Mouse (Mus musculus) hindbrain, embryonic 11.5 days (tissue): ENCODE results near the gene Gtf2a2. TPM values are rescaled to one million over a fixed set of nuclear protein-coding genes. Genes with fewer than 3 reads are reported as not detected.

Experiments
- ATAC-seq: fragments of 200-750 bp; cut with Nextera tagmentation; 2 replicates; pipeline ENCODE4 v1.8.0; 2017; ENCODE audit warnings: mild to moderate bottlenecking, moderate TSS enrichment, moderate library complexity; ENCODE audit not compliant: low FRiP score
- DNase-seq: peaks from one replicate; pipeline ENCODE4 v3.0.0-alpha.2; 2015; ENCODE audit warnings: low spot score
- H3K27ac ChIP-seq: fragments of 300-500 bp; sonication (generic); 2 replicates; pipeline ENCODE4 v1.5.1; 2014; ENCODE audit warnings: mild to moderate bottlenecking, low read depth, low read length
- H3K27me3 ChIP-seq: fragments of 300-500 bp; sonication (generic); 2 replicates; pipeline ENCODE4 v1.6.1; 2014; ENCODE audit warnings: mild to moderate bottlenecking, low read length, moderate library complexity, mixed read lengths; ENCODE audit not compliant: control insufficient read depth, insufficient read depth
- H3K36me3 ChIP-seq: fragments of 300-500 bp; sonication (generic); 2 replicates; pipeline ENCODE4 v1.6.1; 2014; ENCODE audit warnings: mild to moderate bottlenecking, low read length, moderate library complexity, mixed read lengths; ENCODE audit not compliant: control insufficient read depth, insufficient read depth
- H3K4me1 ChIP-seq: fragments of 300-500 bp; sonication (generic); replicated peaks from 2 replicates; pipeline ENCODE4 v1.6.1; 2014; ENCODE audit warnings: low read length, mixed read lengths; ENCODE audit not compliant: control insufficient read depth, insufficient read depth
- H3K4me2 ChIP-seq: fragments of 300-500 bp; sonication (generic); replicated peaks from 2 replicates; pipeline ENCODE4 v1.6.1; 2014; ENCODE audit warnings: mild to moderate bottlenecking, low read depth, low read length
- H3K4me3 ChIP-seq: fragments of 300-500 bp; sonication (generic); 2 replicates; pipeline ENCODE4 v1.5.1; 2014; ENCODE audit warnings: low read depth, low read length
- H3K9ac ChIP-seq: fragments of 300-500 bp; sonication (generic); 2 replicates; pipeline ENCODE4 v1.6.1; 2014; ENCODE audit warnings: low read depth, low read length
- H3K9me3 ChIP-seq: fragments of 300-500 bp; sonication (generic); 2 replicates; pipeline ENCODE4 v1.6.1; 2016; ENCODE audit warnings: low read length; ENCODE audit not compliant: control insufficient read depth
- WGBS: fragments of 180-500 bp; shearing (Covaris S2); extraction: QIAGEN DNeasy Blood & Tissue Kit; methylation state at CpG from one replicate; pipeline ENCODE4 v1.1.7; 2014; 5-methylcytosine and 5-hydroxymethylcytosine counted together
- polyA plus RNA-seq: library from polyadenylated mRNA; unstranded; fragments of >200 nt; fragmentation: Nextera tagmentation; extraction: Ambion mirVana; gene quantifications from 2 replicates; pipeline ENCODE4 v1.2.1, GENCODE M21; 2014

Gtf2a2 gene
- polyA plus RNA-seq, 1 experiment from 2014 or later, result 199 TPM

- no peaks in the 10 kb centered on the region for H3K27me3 ChIP-seq
- no peak overlapping the region for H3K9ac ChIP-seq
- H3K27ac ChIP-seq, result no peak overlapping the region
- ATAC-seq, result no peak
- no peaks in the 10 kb centered on the region for H3K4me1 ChIP-seq
- 58% methylated on average over 3 of the region's 3 CpGs for WGBS
- H3K4me2 ChIP-seq, result no peak overlapping the region
- H3K9me3 ChIP-seq, result no peaks in the 10 kb centered on the region
- H3K4me3 ChIP-seq, result no peak overlapping the region
- H3K36me3 ChIP-seq, result no peaks in the 10 kb centered on the region
- DNase-seq, result no peak
These were observed 41.1 kb downstream of the Gtf2a2 start for GRCm38 (mm10) chr9:70053411-70053810.

- DNase-seq (no peak), ATAC-seq (no peak)
- no peaks in the 10 kb centered on the region for H3K36me3 ChIP-seq
- no peak overlapping the region for H3K4me2 ChIP-seq
- no peak overlapping the region for H3K27ac ChIP-seq
- H3K4me1 ChIP-seq, result no peaks in the 10 kb centered on the region
- no peak overlapping the region for H3K9ac ChIP-seq
- no peaks in the 10 kb centered on the region for H3K9me3 ChIP-seq
- no peak overlapping the region for H3K4me3 ChIP-seq
- no peaks in the 10 kb centered on the region for H3K27me3 ChIP-seq
- WGBS, result 90% methylated on average over 3 of the region's 3 CpGs
These were observed 49.7 kb downstream of the Gtf2a2 start for GRCm38 (mm10) chr9:70062012-70062411.

GRCm38 (mm10) chr9:70067497-70067896 is 55.1 kb downstream of the Gtf2a2 start:
- H3K9me3 ChIP-seq, result no peaks in the 10 kb centered on the region
- no peak for ATAC-seq
- H3K27me3 ChIP-seq, result no peaks in the 10 kb centered on the region
- H3K36me3 ChIP-seq, result no peaks in the 10 kb centered on the region
- no peak for DNase-seq
- H3K27ac ChIP-seq, result no peak overlapping the region
- H3K4me1 ChIP-seq, result no peaks in the 10 kb centered on the region
- H3K4me3 ChIP-seq, result no peak overlapping the region
- H3K9ac ChIP-seq, result no peak overlapping the region
- 87% methylated on average over 3 of the region's 3 CpGs for WGBS
- no peak overlapping the region for H3K4me2 ChIP-seq

- no peaks in the 10 kb centered on the region for H3K4me1 ChIP-seq
- DNase-seq (no peak), ATAC-seq (no peak)
- no peak overlapping the region for H3K4me2 ChIP-seq
- WGBS, result 55% methylated on average over 8 of the region's 8 CpGs
- no peak overlapping the region for H3K4me3 ChIP-seq
- H3K9ac ChIP-seq, result no peak overlapping the region
- H3K36me3 ChIP-seq, result no peaks in the 10 kb centered on the region
- no peak overlapping the region for H3K27ac ChIP-seq
- H3K27me3 ChIP-seq, result no peaks in the 10 kb centered on the region
- no peaks in the 10 kb centered on the region for H3K9me3 ChIP-seq
These were observed 57.6 kb downstream of the Gtf2a2 start for GRCm38 (mm10) chr9:70069961-70070435.

- no peak for ATAC-seq
- Histone ChIP-seq H3K36me3 (no peaks in the 10 kb centered on the region), H3K9me3 (no peaks in the 10 kb centered on the region), H3K4me1 (no peaks in the 10 kb centered on the region), H3K4me2 (no peak overlapping the region), H3K27me3 (no peaks in the 10 kb centered on the region), H3K27ac (no peak overlapping the region), H3K9ac (no peak overlapping the region), H3K4me3 (no peak overlapping the region)
- 87% methylated on average over 8 of the region's 8 CpGs for WGBS
- no peak for DNase-seq
These were observed 60.0 kb downstream of the Gtf2a2 start for GRCm38 (mm10) chr9:70072387-70072786.

Other genes with a start within 250 kb of the Gtf2a2 start
- 124 and 126 TPM in 2 replicates for gene Bnip2, start 23.1 kb upstream of the Gtf2a2 start, polyA plus RNA-seq
- 0.03 TPM in 1 of 2 replicates, not detected in the other for gene Gcnt3, start 25.5 kb downstream of the Gtf2a2 start, polyA plus RNA-seq
- 6.3 and 8.4 TPM in 2 replicates for gene Fam81a, start 130.0 kb downstream of the Gtf2a2 start, polyA plus RNA-seq
- 10.0 and 10.8 TPM in 2 replicates for gene Myo1e, start 194.8 kb downstream of the Gtf2a2 start, polyA plus RNA-seq